9 mouse cellular contexts compared by ENCODE assay signal in genomic region chr17:5137936-5138335, GRCm38 (mm10).
DNase-seq lines count a peak whose midpoint lies in the region; ATAC-seq and TF ChIP-seq lines count a peak whose summit lies in the region.
"Had no signal": no experiment of that assay in that cellular context is flagged by ENCODE, and none has a peak within 500 bp of the region (broad histone marks: within the 10 kb centered on the region; RNA-seq: fewer than 3 reads in every experiment).

No protein-coding gene starts in this region.

- 58% methylated on average over 3 of the region's 3 CpGs for WGBS in lung, embryonic 15.5 days
- 68% methylated on average over 3 of the region's 3 CpGs for WGBS in embryonic facial prominence, embryonic 13.5 days
- WGBS in midbrain, embryonic 14.5 days, result 74% methylated on average over 3 of the region's 3 CpGs
- WGBS in cerebellum, adult 2 months, result 63% methylated on average over 3 of the region's 3 CpGs

- ATAC-seq in lung, embryonic 15.5 days (ENCODE audit: borderline replicate concordance, extremely low read depth, low FRiP score, low TSS enrichment), result no peak
- no peak for ATAC-seq in embryonic facial prominence, embryonic 13.5 days (ENCODE audit: insufficient number of reproducible peaks, insufficient read depth, low FRiP score, low TSS enrichment, low read depth)
- ATAC-seq in midbrain, embryonic 14.5 days (ENCODE audit: low FRiP score, low TSS enrichment), result no peak

- H3K27ac ChIP-seq in lung, embryonic 15.5 days, result peak overlapping the region; percentile 56
- peak overlapping the region; percentile 62 for H3K27ac ChIP-seq in embryonic facial prominence, embryonic 13.5 days
- H3K27ac ChIP-seq in midbrain, embryonic 14.5 days (replicated peaks; ENCODE audit: low read depth, low read length), result peak overlapping the region; percentile 52; the same call in 1 of the 2 replicates
- no peak overlapping the region; the same call in 1 of the 2 replicates for H3K27ac ChIP-seq in cerebellum, adult 2 months (ENCODE audit: insufficient read depth, low read length)

- no peak for DNase-seq in lung, postnatal 14 days
- DNase-seq in kidney, adult 18-20 months, result peak; percentile 70
- DNase-seq in midbrain, embryonic 14.5 days, result no peak
- DNase-seq in cerebellum, adult 9-10 months, result no peak
- no peak for DNase-seq in cerebellum, adult 2 months
- no peak for DNase-seq in frontal cortex, postnatal 25 days (ENCODE audit: low spot score in 2 of 2)

- no peak overlapping the region for H3K4me2 ChIP-seq in lung, embryonic 15.5 days
- H3K4me2 ChIP-seq in embryonic facial prominence, embryonic 13.5 days, result no peak overlapping the region
- no peak overlapping the region for H3K4me2 ChIP-seq in midbrain, embryonic 14.5 days (ENCODE audit: low read length)

- H3K27me3 ChIP-seq in lung, embryonic 15.5 days, result no peaks in the 10 kb centered on the region
- no peaks in the 10 kb centered on the region for H3K27me3 ChIP-seq in embryonic facial prominence, embryonic 13.5 days
- no peaks in the 10 kb centered on the region for H3K27me3 ChIP-seq in midbrain, embryonic 14.5 days (ENCODE audit: control insufficient read depth, insufficient read depth, low read length)
- H3K27me3 ChIP-seq in cerebellum, adult 2 months (ENCODE audit: control insufficient read depth, insufficient read depth, low read length), result no peaks in the 10 kb centered on the region
- H3K27me3 ChIP-seq: Patski had no signal

- no peak overlapping the region for H3K4me3 ChIP-seq in lung, embryonic 15.5 days
- no peak overlapping the region for H3K4me3 ChIP-seq in embryonic facial prominence, embryonic 13.5 days
- no peak overlapping the region for H3K4me3 ChIP-seq in midbrain, embryonic 14.5 days (replicated peaks; ENCODE audit: low read depth, low read length)
- no peak overlapping the region for H3K4me3 ChIP-seq in cerebellum, adult 2 months (replicated peaks; ENCODE audit: insufficient read depth, low read depth, low read length)

- no peak overlapping the region for H3K9ac ChIP-seq in lung, embryonic 15.5 days
- no peak overlapping the region for H3K9ac ChIP-seq in embryonic facial prominence, embryonic 13.5 days
- no peak overlapping the region for H3K9ac ChIP-seq in midbrain, embryonic 14.5 days (replicated peaks; ENCODE audit: low read length)

- no peaks in the 10 kb centered on the region for H3K9me3 ChIP-seq in lung, embryonic 15.5 days
- H3K9me3 ChIP-seq in embryonic facial prominence, embryonic 13.5 days, result no peaks in the 10 kb centered on the region
- no peaks in the 10 kb centered on the region for H3K9me3 ChIP-seq in midbrain, embryonic 14.5 days (ENCODE audit: control insufficient read depth, low read length)

- H3K4me1 ChIP-seq in lung, embryonic 15.5 days, result peaks cover 25% of the 10 kb centered on the region
- peaks cover 35% of the 10 kb centered on the region for H3K4me1 ChIP-seq in embryonic facial prominence, embryonic 13.5 days
- peaks cover 30% of the 10 kb centered on the region for H3K4me1 ChIP-seq in midbrain, embryonic 14.5 days (ENCODE audit: control insufficient read depth, insufficient read depth, low read length)
- H3K4me1 ChIP-seq in cerebellum, adult 2 months (ENCODE audit: control insufficient read depth, insufficient read depth, low read length), result peaks cover 17% of the 10 kb centered on the region

- no peaks in the 10 kb centered on the region for H3K36me3 ChIP-seq in lung, embryonic 15.5 days
- H3K36me3 ChIP-seq in embryonic facial prominence, embryonic 13.5 days, result no peaks in the 10 kb centered on the region
- H3K36me3 ChIP-seq in midbrain, embryonic 14.5 days (ENCODE audit: control insufficient read depth, insufficient read depth, low read length), result no peaks in the 10 kb centered on the region

- no peak for TF ChIP-seq POLR2A in cerebellum, adult 2 months (IDR thresholded peaks at IDR 0.05; ENCODE audit: borderline replicate concordance, insufficient read depth, low read length)

- no peak for TF ChIP-seq CTCF in cerebellum, adult 2 months (IDR thresholded peaks at IDR 0.05; ENCODE audit: borderline replicate concordance, insufficient read depth, low read depth, low read length)
